In genomic region chr11:34833318-34834086, GRCm38 (mm10) we compare ENCODE assay signal across 8 mouse cellular contexts. TPM values are rescaled to one million over a fixed set of nuclear protein-coding genes. Genes with fewer than 3 reads are reported as not detected.
A peak's percentile ranks its signal among the peaks of the same experiment; 100 is the strongest.
DNase-seq lines count a peak whose midpoint lies in the region; ATAC-seq lines count a peak whose summit lies in the region.

TSS of gene Spdl1 (minus strand) at chr11:34833641.

- ATAC-seq in hindbrain, embryonic 13.5 days (ENCODE audit: low FRiP score): peak; percentile 97

- peaks cover 10% of the 10 kb centered on the region for H3K36me3 ChIP-seq in hindbrain, embryonic 13.5 days

- peaks cover 15% of the 10 kb centered on the region for H3K4me1 ChIP-seq in hindbrain, embryonic 13.5 days (replicated peaks)

- H3K9ac ChIP-seq in hindbrain, embryonic 13.5 days: peak within 1 kb of the TSS; percentile 83

- WGBS in hindbrain, embryonic 13.5 days: under 1% methylated on average over 49 of the region's 49 CpGs

- peak within 1 kb of the TSS; percentile 78 for H3K4me2 ChIP-seq in hindbrain, embryonic 13.5 days

- no peaks in the 10 kb centered on the region for H3K27me3 ChIP-seq in hindbrain, embryonic 13.5 days

- peak; percentile 98 for DNase-seq in NIH3T3 (ENCODE audit: low read depth)
- DNase-seq in cerebellum, postnatal 10 days: peak; percentile 97
- peak; percentile 87 to 95 for DNase-seq in frontal cortex, postnatal 10 days (ENCODE audit: low spot score in 2 of 2)
- DNase-seq in layer of hippocampus, postnatal 25 days (ENCODE audit: extremely low spot score in 1 of 2, low spot score in 1 of 2): peak; percentile 91 to 97
- DNase-seq in lung, postnatal 25 days (ENCODE audit: low spot score): peak; percentile 97
- DNase-seq in retina, embryonic 14.5 days (ENCODE audit: low spot score): peak; percentile 99
- DNase-seq in thymus, postnatal 4 days: peak; percentile 98

- peak within 1 kb of the TSS; percentile 76; the same call in 1 of the 2 replicates for H3K27ac ChIP-seq in hindbrain, embryonic 13.5 days

- peak within 1 kb of the TSS; percentile 67 for H3K4me3 ChIP-seq in hindbrain, embryonic 13.5 days

- H3K9me3 ChIP-seq in hindbrain, embryonic 13.5 days: no peaks in the 10 kb centered on the region

RNA-seq across cellular contexts. Expression of gene Spdl1, which starts in this region (rescaled TPM):
- polyA plus RNA-seq in hindbrain, embryonic 13.5 days (2015; fragmentation: Nextera tagmentation; extraction: Ambion mirVana): 5.4 and 5.7 TPM in 2 replicates
- total RNA-seq in layer of hippocampus, postnatal 25 days (2021): under 1 TPM; 0.52 to 0.57 TPM

Comparison
In these comparisons a context has a peak if more than half of its experiments do, and no peak if none do; other contexts are left out.
1. Peak in every context shown above with its lines: DNase-seq, ATAC-seq, H3K4me3 ChIP-seq and H3K27ac ChIP-seq.
2. Peak in DNase-seq in layer of hippocampus, postnatal 25 days; RNA of the gene not detected or under 1 TPM.